Mouse (Mus musculus): ENCODE data around the gene Apoa2. TPM values are rescaled to one million over a fixed set of nuclear protein-coding genes. Genes with fewer than 3 reads are reported as not detected.

Gene Apoa2
- total RNA-seq, 2 experiments from 2014 or later = not detected

DNA sequence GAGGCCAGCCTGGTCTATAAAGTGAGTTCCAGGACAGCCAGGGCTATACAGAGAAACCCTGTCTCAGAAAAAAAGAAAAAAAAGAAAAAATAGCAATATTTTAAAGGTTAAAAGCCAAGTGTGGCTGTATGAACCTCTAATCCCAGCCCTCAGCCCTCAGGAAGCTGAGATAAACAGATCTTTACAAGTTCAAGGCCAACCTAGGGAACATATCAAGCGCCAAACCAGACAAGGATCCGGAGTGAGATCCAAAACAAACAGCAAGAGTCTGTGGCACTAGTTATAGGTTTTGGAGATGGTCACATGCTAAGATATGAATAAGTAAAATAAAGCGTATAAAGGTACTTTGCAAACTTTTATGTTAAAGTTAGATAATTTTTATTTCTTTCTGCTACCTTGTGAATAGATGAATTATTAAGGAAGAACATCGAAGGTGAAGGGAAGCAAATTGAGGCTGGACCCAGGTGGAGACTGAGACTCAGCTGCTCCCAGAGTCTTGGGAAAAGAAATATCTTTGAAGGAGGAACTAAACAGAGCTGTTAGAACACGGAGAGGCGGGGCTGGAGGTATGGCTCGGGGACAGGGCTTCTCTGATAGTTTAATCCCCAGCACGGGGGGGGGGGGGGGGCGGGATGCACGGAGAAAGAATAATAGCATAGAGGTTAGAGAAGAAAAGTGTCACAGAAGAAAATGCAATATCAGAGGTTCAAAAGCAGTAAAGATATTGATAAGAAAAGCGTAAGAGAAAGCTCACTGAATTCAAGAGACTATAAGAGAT, 21.2 kb upstream of the Apoa2 start:
- no peak for ATAC-seq (replicated peaks; ENCODE audit: low FRiP score, poor library complexity, severe bottlenecking)

DNA sequence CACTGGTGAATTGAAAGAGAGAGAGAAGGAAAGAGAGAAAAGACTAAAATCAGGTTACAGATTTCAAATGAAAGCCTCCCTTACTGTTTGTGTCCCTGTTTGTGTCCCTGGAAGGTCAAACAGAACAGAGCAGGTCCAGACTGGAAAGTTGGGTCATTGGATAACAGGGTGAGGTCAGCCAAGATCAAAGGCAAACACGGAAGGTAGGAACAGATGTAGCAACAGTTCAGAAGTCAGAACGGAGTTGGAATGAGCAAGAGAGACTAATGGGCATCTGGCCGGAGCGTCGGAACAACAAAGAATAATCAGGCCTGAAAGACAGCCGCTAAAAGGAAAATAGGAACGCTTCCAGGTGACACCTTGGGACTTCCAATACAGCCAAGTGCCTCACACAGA, 20.6 kb upstream of the Apoa2 start:
- no peak for ATAC-seq (replicated peaks; ENCODE audit: low FRiP score, poor library complexity, severe bottlenecking)

DNA sequence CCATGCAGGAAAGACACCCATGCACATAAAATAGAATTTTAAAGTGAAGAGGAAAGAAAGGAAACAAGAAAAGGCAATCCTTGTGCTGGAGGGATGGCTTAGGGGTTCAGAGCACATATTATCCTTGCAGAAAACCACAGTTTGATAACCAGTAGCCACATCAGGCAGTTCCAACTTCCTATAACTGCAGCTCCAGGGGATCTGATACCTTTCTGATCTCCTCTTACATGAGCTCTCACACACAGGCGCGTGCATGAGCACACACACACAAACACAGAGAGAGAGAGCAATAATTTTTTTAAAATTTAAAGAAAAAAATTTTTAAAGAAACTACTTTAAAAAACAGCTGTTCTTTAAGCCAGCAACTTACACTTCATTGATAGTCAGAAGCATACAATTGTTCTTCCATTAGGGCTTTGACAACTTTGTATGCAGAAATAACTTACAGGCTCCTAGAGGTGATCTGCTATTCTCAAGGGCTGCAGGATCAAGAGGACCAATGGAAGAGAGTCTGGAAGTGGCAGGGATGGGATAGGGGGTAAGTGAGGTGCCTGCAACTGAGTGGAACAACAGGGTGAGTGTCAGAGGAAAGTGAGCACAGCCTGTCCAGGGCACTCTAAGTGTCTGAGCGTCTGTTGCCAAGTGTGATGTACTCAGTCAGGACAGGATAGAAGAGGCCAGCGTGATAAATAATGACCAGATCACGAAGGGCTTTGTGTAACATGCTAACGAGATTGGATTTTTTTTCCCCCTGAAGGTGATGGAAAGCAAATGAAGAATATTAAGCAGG, 19.0 kb upstream of the Apoa2 start:
- ATAC-seq (replicated peaks; ENCODE audit: low FRiP score, poor library complexity, severe bottlenecking) = no peak

DNA sequence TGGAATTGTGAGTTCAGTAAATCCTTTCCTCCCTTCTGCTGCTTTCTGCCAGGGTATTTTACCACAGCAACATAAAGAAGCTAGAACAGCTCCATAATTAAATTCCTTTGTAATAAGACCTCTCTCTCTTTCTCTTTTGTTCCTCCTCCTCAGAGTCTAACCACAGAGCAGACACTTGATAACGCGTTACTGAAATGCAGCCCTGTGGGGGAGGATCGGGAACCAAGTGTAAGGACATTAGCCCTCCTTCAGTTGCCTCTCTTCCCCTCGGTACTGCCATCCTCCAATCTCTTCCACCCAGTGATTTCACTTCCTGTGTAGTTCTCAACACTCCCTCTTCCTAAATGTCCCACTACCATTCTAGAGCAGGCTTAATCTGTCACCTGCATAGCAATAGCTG, 15.4 kb upstream of the Apoa2 start:
- ATAC-seq (replicated peaks; ENCODE audit: low FRiP score, poor library complexity, severe bottlenecking) = no peak

DNA sequence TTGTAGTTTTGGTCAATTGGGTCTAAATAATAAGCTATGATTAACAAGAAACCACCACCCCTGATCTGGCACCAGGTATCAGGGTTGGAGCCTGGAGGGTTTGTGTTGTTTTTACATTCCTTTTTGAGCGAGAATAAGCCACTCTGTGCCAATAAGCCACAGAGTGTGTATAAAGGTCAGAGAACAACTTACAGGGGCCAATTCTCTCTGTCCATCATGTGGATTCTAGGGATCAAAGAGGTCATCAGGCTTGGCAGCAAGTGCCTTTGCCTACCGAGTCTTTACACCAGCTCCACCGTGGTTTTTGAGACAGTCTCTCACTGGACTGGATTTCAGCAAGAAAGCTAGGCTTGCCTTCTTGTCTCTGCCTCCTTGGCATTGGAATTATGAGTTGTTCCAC, 12.0 kb upstream of the Apoa2 start:
- ATAC-seq (replicated peaks; ENCODE audit: low FRiP score, poor library complexity, severe bottlenecking) = no peak

DNA sequence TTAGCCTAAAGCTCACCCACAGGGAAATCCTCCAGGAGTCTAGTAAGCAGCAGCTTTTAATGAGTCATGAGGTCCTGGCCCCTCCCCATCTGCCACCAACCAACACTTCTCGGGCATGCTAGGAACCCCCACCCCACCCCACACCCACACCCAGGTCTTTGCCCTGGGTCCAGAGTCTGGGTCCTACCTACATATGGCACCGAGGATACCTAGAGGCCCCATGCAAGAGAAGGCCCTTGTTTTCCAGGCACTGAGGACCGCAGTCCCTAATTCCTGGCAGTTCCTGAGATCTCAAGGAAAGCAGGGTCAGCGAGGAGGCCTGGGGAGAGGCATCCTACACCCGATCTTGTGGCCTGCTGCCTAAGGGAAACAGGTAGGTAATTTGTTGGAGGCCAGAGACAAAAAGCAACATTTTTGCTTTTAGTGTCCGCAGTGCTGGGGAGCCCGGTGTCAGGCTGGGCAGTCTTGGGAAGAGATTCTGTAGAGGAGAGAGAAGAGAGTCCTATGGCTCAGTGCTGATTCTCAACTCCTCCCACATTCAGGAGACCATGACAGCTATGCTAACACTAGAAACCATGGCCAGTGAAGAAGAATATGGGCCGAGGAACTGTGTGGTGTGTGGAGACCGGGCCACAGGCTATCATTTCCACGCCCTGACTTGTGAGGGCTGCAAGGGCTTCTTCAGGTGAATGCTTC, 10.9 kb upstream of the Apoa2 start, which contains the start of gene Nr1i3:
Gene Nr1i3 (plus strand): TSS at position 170 of the 696 bp plus-strand sequence.
- ATAC-seq (replicated peaks; ENCODE audit: low FRiP score, poor library complexity, severe bottlenecking) = no peak

DNA sequence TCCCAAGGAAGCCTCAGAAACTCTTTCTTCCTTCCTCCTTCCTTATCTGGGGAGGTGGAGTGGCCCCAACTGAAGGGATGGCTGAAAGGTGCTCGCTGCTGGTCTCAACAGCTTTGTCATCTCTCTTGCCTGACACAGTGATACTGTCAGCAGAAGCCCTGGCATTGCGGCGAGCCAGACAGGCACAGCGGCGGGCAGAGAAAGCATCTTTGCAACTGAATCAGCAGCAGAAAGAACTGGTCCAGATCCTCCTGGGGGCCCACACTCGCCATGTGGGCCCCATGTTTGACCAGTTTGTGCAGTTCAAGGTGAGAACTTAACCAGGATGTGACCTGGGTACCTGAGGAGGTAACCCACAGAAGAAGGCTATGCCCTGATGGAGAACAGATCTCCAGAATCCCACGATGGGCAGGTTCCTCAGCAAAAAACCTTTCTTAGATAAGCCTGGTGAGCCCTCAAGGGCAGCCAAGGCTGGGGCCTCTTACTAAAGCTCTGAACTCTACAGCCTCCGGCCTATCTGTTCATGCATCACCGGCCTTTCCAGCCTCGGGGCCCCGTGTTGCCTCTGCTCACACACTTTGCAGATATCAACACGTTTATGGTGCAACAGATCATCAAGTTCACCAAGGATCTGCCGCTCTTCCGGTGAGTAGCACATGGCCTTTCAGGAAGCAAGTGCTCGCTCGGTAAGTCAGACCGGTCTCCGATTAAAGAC, 8.5 kb upstream of the Apoa2 start:
- ATAC-seq (replicated peaks; ENCODE audit: low FRiP score, poor library complexity, severe bottlenecking) = no peak

DNA sequence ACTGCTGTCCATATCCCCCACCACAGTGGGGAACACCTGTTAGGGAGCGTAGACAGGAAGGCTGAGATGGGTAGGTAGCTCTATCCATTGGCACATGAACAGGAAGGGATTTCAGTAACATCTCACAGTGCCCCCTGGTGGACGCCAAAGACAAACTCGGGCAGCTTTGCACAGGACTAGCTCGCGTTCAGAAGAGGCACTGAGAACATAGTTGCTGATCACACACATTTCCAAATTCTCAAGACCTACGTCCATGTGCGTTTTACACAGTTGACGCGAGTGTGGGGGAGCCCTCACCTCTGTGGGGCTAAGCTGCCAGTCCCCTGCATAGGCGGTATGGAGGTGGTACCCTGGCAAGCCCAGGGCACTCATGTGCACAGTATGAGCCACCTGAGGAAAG, 4.0 kb upstream of the Apoa2 start:
- peak; percentile 48 for ATAC-seq (replicated peaks; ENCODE audit: low FRiP score, poor library complexity, severe bottlenecking)

DNA sequence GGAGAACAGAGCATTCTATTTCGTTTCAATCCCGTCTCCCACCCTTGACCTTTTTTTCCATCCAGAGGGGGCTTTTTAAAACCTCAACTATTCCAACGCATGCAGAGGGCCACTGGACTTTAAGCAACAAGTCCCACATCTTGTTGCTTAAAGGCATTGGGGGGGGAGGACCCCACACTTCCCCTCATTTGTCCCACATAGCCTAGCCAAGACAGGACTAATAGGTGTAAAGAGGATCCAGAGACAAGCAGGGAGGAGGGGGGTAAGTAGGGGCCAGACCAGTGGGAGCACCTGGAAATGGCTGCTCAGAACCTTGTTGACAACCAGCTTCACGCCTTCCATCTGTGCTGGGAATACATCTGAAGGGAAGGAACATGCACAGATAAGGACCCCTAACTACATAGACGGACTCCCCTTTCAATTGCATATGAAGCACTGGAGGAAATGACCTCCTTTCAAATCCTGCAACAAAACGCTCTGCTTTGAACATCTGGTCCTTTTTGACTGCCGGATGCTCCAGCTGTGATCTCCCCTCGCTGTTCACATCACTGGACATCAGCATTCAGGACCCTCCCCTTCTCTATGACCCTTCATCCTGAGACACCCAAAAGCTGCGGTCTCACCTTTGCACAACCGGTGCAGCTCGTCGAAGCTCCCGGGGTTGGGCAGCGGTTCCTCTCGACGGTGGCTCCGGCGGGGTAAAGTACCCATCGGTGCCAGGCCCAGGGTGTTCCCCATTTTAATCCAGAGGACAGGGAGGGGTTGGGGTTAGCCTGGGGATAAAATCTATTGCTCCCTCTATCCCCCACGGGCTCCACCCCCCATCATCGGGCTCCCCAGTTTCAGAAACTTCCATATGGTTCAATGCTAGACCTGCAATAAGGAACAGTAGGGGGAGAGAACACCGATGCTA, 3.3 kb upstream of the Apoa2 start:
- ATAC-seq (replicated peaks; ENCODE audit: low FRiP score, poor library complexity, severe bottlenecking) = no peak

DNA sequence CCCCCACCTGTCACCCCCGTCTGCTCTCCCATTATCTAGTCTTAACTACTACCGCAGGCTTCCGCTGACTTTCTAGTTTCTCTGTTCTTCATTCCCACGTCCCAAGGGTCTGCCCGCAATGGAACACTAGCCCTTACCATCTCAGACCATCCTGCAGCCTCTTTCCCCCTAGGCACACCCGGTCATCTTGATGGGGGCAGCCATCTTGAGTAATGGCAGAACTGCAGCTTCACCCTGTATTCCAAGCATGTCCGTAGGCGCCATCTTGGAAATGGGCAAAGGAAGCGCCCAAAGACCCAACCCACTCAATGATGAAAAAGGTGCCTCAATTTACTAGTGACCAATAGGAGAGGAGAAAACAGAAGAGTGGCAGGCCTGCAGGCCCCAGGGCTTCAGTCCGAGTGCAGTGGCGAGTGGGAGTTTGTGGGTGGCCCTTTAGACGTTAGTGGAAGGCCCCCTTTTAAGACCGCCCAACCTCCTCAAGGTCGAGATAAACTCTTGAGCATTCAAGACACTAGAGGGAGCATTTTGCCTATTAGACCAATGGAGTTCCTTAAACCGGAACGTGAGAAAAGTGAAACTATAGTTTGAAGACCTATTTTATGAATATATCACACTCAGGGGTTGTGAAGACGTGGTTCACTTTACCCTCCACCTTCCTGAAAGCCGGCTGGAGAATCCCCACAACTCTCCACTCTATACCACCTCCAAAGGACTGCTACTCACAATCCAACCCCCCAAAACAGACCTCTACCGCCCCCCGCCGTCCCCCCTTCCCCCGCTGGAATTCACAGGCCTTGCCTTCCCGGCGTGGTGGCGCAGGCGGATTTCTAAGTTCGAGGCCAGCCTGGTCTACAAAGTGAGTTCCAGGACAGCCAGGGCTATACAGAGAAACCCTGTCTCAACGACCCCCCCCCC, 2.4 kb upstream of the Apoa2 start, which contains the start of gene Tomm40l:
Gene Tomm40l (minus strand): TSS at position 277 of the 918 bp plus-strand sequence.
- peak; percentile 94 for ATAC-seq (replicated peaks; ENCODE audit: low FRiP score, poor library complexity, severe bottlenecking)

DNA sequence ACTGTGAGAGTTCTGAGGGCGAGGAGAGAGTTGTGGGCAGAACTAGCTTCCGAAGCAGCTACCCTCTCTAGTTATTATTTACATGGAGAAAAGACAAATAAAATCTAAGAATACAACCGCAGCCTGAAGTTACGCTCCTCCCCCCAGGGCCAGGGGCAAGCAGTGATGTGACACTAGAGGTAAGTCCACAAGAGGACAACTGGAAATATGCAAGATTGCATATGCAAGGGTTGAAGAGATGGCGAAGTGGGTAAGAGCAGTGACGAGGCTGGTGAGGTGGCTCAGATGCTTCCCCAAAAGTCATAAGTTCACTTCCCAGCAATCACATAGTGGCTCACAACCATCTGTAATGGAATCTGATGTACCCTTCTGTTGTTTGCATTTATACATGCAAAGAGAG, 1.7 kb upstream of the Apoa2 start:
- ATAC-seq (replicated peaks; ENCODE audit: low FRiP score, poor library complexity, severe bottlenecking) = no peak

DNA sequence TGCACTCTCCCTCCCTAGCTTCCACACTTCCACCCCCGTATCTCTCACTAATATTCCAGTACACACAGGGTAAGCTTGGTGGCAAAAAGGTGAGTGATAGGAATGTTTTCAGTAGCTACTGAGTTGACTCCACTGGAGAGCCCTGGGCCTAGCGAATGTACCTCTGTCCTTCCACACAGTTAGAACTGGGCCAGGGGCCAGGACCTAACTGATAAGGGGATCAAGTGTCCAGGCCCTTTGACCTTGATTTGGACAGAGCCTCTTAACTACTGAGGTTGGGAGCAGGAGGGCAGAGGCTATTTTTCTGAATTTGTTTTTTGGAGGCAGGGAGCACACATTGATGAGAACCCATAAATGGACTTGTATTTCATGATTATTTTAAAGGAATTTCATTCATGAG, 1.1 kb upstream of the Apoa2 start:
- ATAC-seq (replicated peaks; ENCODE audit: low FRiP score, poor library complexity, severe bottlenecking) = no peak

DNA sequence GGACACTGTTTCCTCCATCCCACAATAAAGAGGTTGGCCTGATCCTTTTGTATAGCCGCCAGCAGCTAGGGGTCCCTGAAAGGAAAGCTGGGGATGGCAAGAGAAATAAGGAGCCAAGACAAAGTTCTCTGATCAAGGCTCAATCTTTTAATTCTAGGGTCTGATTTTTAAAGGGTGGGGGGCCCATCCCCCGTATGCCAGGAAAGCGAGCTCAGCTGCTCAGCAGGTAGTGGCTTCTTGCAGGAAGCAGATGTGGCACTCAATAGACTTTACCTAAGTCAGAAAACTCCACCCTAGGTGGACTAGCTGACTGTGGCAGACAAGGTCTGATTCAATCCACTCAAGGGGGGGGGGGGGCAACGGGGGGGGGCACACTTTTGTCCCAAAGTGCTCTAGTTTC, 1.9 kb downstream of the Apoa2 start:
- no peak for ATAC-seq (replicated peaks; ENCODE audit: low FRiP score, poor library complexity, severe bottlenecking)

DNA sequence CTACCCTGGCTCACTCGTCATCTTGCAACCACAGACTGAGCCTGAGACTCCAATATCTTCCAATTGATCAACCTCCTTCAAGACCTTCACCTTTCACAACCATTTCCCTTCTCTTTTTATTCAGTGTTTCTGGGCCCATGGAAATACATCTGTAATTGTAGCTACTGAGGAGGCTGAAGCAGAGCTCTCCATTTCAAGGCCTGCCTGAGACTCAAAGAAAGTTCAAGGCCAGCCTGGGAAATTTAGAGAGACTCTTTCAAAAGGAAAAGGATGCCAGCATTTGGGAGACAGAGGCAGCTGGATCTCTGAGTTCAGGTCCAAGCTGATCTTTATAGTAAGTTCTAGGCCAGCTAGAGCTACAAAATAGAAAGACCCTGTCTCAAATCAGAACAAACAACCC, 3.0 kb downstream of the Apoa2 start:
- no peak for ATAC-seq (replicated peaks; ENCODE audit: low FRiP score, poor library complexity, severe bottlenecking)

DNA sequence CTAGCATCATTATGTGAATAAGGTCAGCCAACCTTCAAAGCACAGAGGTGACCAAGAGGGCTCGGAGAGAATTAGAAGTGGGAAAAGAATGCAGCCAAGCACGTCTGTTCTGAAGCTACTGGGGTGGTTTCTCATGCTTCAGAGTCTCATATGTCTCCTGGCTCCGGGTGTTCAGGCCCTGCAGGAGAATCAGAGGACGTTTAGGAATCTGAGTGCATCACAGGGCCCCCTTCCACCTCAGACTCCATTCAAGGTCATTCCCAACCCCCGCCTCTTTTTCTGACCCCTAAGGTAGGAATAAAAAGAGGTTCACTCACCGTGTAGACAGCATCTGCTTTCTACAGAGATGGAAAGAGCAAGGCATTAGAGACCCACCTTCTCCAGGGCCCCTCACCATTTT, 4.9 kb downstream of the Apoa2 start:
- ATAC-seq (replicated peaks; ENCODE audit: low FRiP score, poor library complexity, severe bottlenecking) = no peak

DNA sequence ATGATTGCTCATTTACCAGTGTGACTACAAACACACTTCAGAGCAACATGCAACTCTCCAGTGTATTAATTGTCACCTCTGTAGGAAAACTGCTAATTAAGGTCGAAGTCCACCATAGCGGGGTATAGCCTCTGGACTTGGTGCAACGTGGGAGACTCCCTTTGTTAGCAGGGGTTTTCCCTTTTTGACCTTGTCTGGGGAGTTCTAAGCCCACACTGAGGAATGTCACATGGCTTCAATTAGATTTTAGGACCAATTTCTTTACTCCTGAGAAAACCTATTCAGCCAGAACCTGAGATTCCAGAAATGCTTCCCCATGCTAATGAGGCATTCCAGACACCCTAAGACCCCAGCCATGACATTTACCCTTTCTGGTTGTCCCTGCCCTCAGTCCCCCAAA, 5.4 kb downstream of the Apoa2 start:
- ATAC-seq (replicated peaks; ENCODE audit: low FRiP score, poor library complexity, severe bottlenecking) = no peak

DNA sequence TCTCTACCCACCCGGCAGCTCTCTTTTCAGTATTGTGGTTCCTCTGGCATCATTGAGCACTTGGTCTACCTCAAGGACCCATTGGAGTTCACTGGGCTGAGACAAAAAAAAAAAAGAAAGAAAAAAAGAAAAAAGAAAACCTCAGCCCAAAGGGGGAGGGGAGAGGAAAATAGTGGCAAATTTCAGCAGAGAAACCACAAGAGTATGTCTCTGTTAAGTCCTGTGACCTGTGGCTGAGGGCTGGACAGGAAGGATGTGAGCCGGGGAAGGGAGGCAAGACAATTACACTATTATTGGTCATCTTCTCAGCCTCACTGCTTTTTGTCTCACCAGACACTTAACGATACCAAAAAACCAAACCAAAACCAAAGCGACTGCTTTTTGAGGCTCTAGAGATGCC, 7.0 kb downstream of the Apoa2 start:
- no peak for ATAC-seq (replicated peaks; ENCODE audit: low FRiP score, poor library complexity, severe bottlenecking)

DNA sequence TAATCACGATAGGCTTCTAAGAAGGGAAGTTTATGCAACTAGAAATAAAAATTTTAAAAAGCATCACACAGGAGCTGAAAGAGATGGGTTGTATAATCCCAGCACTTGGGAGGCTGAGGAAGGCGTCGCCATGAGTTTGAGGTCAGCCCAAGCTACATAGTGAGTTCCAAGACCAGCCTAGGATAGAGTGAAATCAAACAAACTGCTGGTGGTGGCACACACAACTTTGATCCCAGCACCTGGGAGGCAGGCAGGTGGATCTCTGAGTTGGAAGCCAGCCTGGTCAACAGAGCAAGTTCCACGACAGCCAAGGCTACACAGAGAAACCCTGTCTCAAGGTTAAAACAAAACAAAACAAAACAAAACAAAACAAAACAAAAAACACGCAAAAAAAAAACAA, 7.5 kb downstream of the Apoa2 start:
- ATAC-seq (replicated peaks; ENCODE audit: low FRiP score, poor library complexity, severe bottlenecking) = no peak

Data from erythroblast, adult 5-6 weeks (primary cell).